Mouse (Mus musculus) CH12.LX (cell line): ENCODE results near the gene Klhl41. TPM values are rescaled to one million over a fixed set of nuclear protein-coding genes. Genes with fewer than 3 reads are reported as not detected.

Source experiments
- DNase-seq: peaks from one replicate; pipeline ENCODE4 v3.0.0-alpha.2; 2013; ENCODE audit errors: extremely low read depth
- H3K27ac ChIP-seq: 2 replicates; pipeline ENCODE4 v1.5.1; 2012; ENCODE audit warnings: low read depth, mild to moderate bottlenecking, control low read depth, moderate library complexity; ENCODE audit not compliant: insufficient read depth
- H3K27me3 ChIP-seq: replicated peaks from 2 replicates; pipeline ENCODE3; 2012; ENCODE audit warnings: inconsistent platforms
- H3K36me3 ChIP-seq, 2 experiments: replicated peaks in 1 of 2; 2 replicates each; pipeline versions ENCODE3 to v1.6.1; 2012; ENCODE audit warnings: inconsistent platforms in 1 of 2, low read length in 1 of 2, mild to moderate bottlenecking in 1 of 2, mixed read lengths in 1 of 2, moderate library complexity in 1 of 2; ENCODE audit not compliant: control insufficient read depth in 1 of 2, insufficient read depth in 1 of 2
- H3K4me1 ChIP-seq, 2 experiments: 2 replicates each; pipeline ENCODE4 v1.6.1; 2012; ENCODE audit warnings: inconsistent platforms in 1 of 2, moderate library complexity in 1 of 2; ENCODE audit not compliant: insufficient read depth in 2 of 2, control insufficient read depth in 1 of 2
- H3K4me2 ChIP-seq: 2 replicates; pipeline ENCODE4 v1.6.1; 2012; ENCODE audit warnings: low read depth, mild to moderate bottlenecking, control low read depth; ENCODE audit not compliant: poor library complexity, insufficient read depth, severe bottlenecking
- H3K4me3 ChIP-seq, 3 experiments: fragments of 150-350 bp in 1 of 3; sonication (generic) in 1 of 3; replicated peaks in 1 of 3; 2 replicates each; pipeline versions ENCODE3 to v1.5.1; 2011 to 2012; ENCODE audit warnings: low read depth in 2 of 3, low read length in 2 of 3, mild to moderate bottlenecking in 2 of 3, moderate library complexity in 2 of 3, control low read depth in 1 of 3, improper control_type of control experiment in 1 of 3, inconsistent platforms in 1 of 3, mixed read lengths in 1 of 3; ENCODE audit not compliant: poor library complexity in 1 of 3
- H3K79me2 ChIP-seq: replicated peaks from 2 replicates; pipeline ENCODE4 v1.6.1; 2012; ENCODE audit warnings: mild to moderate bottlenecking, moderate library complexity; ENCODE audit not compliant: control insufficient read depth, poor library complexity, insufficient read depth, severe bottlenecking; ENCODE audit errors: extremely low read depth
- H3K9ac ChIP-seq: 2 replicates; pipeline ENCODE4 v1.6.1; 2012; ENCODE audit warnings: low read depth, mild to moderate bottlenecking, control low read depth, moderate library complexity; ENCODE audit not compliant: insufficient read depth
- H3K9me3 ChIP-seq: replicated peaks from 2 replicates; pipeline ENCODE3; 2012; ENCODE audit warnings: low read length, inconsistent platforms, mixed read lengths
- CHD1 ChIP-seq: IDR thresholded peaks from 2 replicates; pipeline ENCODE4 v1.6.1; 2012; ENCODE audit warnings: low read depth, low read length, improper control_type of control experiment, inconsistent platforms
- CHD2 ChIP-seq: IDR thresholded peaks from 2 replicates; pipeline ENCODE4 v1.6.1; 2011; ENCODE audit warnings: low read length, improper control_type of control experiment
- CTCF ChIP-seq, 2 experiments: IDR thresholded peaks in 1 of 2; conservative IDR thresholded peaks in 1 of 2; 2 replicates each; pipeline ENCODE4 v1.5.1; 2011 to 2012; ENCODE audit warnings: low read depth in 2 of 2, low read length in 2 of 2, improper control_type of control experiment in 1 of 2, inconsistent platforms in 1 of 2, mild to moderate bottlenecking in 1 of 2, moderate library complexity in 1 of 2
- E2F4 ChIP-seq: IDR thresholded peaks from 2 replicates; pipeline ENCODE4 v1.6.1; 2011; ENCODE audit warnings: low read depth, low read length, improper control_type of control experiment; ENCODE audit not compliant: insufficient replicate concordance
- HCFC1 ChIP-seq: IDR thresholded peaks from 2 replicates; pipeline ENCODE4 v1.6.1; 2012; ENCODE audit warnings: low read depth, mild to moderate bottlenecking, inconsistent platforms, low read length, improper control_type of control experiment
- IRF4 ChIP-seq: IDR thresholded peaks from 2 replicates; pipeline ENCODE4 v1.6.1; 2014; ENCODE audit warnings: low read depth, mild to moderate bottlenecking, inconsistent platforms, low read length, improper control_type of control experiment
- JUND ChIP-seq: conservative IDR thresholded peaks from 2 replicates; pipeline ENCODE4 v1.6.1; 2011; ENCODE audit warnings: low read depth, low read length, improper control_type of control experiment
- KAT2A ChIP-seq: IDR thresholded peaks from 2 replicates; pipeline ENCODE4 v1.6.1; 2012; ENCODE audit warnings: low read length, improper control_type of control experiment, inconsistent platforms; ENCODE audit not compliant: insufficient replicate concordance
- MAFK ChIP-seq: IDR thresholded peaks from 2 replicates; pipeline ENCODE4 v1.6.1; 2011; ENCODE audit warnings: low read length, improper control_type of control experiment; ENCODE audit not compliant: insufficient replicate concordance
- MAX ChIP-seq: IDR thresholded peaks from 2 replicates; pipeline ENCODE4 v1.6.1; 2011; ENCODE audit warnings: low read length, improper control_type of control experiment
- MAZ ChIP-seq: IDR thresholded peaks from 2 replicates; pipeline ENCODE4 v1.6.1; 2012; ENCODE audit warnings: low read depth, mild to moderate bottlenecking, inconsistent platforms, low read length, improper control_type of control experiment, moderate library complexity
- MEF2A ChIP-seq: IDR thresholded peaks from 2 replicates; pipeline ENCODE4 v1.6.1; 2014; ENCODE audit warnings: low read depth, mild to moderate bottlenecking, inconsistent platforms, low read length, improper control_type of control experiment, borderline replicate concordance
- MXI1 ChIP-seq: IDR thresholded peaks from 2 replicates; pipeline ENCODE4 v1.6.1; 2011; ENCODE audit warnings: mild to moderate bottlenecking, low read depth, low read length, improper control_type of control experiment
- MYC ChIP-seq: IDR thresholded peaks from 2 replicates; pipeline ENCODE4 v1.6.1; 2011; ENCODE audit warnings: low read depth, mild to moderate bottlenecking, improper control_type of control experiment, low read length
- NELFE ChIP-seq: IDR thresholded peaks from 2 replicates; pipeline ENCODE4 v1.6.1; 2011; ENCODE audit warnings: low read depth, low read length, improper control_type of control experiment
- POLR2AphosphoS2 ChIP-seq: IDR thresholded peaks from 2 replicates; pipeline ENCODE4 v1.6.1; 2011; ENCODE audit warnings: low read depth, low read length, improper control_type of control experiment
- RCOR1 ChIP-seq: conservative IDR thresholded peaks from 2 replicates; pipeline ENCODE4 v1.6.1; 2012; ENCODE audit warnings: low read depth, mild to moderate bottlenecking, inconsistent platforms, low read length, improper control_type of control experiment
- TBP ChIP-seq: conservative IDR thresholded peaks from 2 replicates; pipeline ENCODE4 v1.6.1; 2011; ENCODE audit warnings: low read depth, low read length, improper control_type of control experiment
- UBTF ChIP-seq: IDR thresholded peaks from 2 replicates; pipeline ENCODE4 v1.6.1; 2012; ENCODE audit warnings: low read depth, mild to moderate bottlenecking, inconsistent platforms, low read length, improper control_type of control experiment, moderate library complexity
- USF1 ChIP-seq: IDR thresholded peaks from 2 replicates; pipeline ENCODE4 v1.6.1; 2014; ENCODE audit warnings: low read depth, mild to moderate bottlenecking, inconsistent platforms, low read length, improper control_type of control experiment
- ZC3H11A ChIP-seq: IDR thresholded peaks from 2 replicates; pipeline ENCODE4 v1.6.1; 2012; ENCODE audit warnings: low read depth, mild to moderate bottlenecking, inconsistent platforms, low read length, improper control_type of control experiment
- ZNF384 ChIP-seq: IDR thresholded peaks from 2 replicates; pipeline ENCODE4 v1.6.1; 2012; ENCODE audit warnings: low read depth, low read length, improper control_type of control experiment, inconsistent platforms
- dilution Hi-C: fragments of 300-500 bp; cut with MboI; formaldehyde crosslinking; loops from 2 replicates; pipeline ENCODE4 v1.14.3; 2020; ENCODE audit warnings: low sequenced_read_pairs; ENCODE audit not compliant: extremely low pct_unique_long_range_greater_than_20kb, extremely low pct_ligation_motif_present
- in situ Hi-C: fragments of 300-500 bp; cut with MboI; formaldehyde crosslinking; loops from 3 replicates; pipeline ENCODE4 v1.14.3; 2019; ENCODE audit warnings: low sequenced_read_pairs, low pct_ligation_motif_present, low pct_unique_long_range_greater_than_20kb, mixed read lengths
- polyA plus RNA-seq: library from polyadenylated mRNA; unstranded; fragments of >175 nt; gene quantifications from 2 replicates; pipeline ENCODE4 v1.2.1, GENCODE M21; 2012; ENCODE audit warnings: low read depth; ENCODE audit not compliant: insufficient read length
- total RNA-seq, 2 experiments: library from RNA; depleted of rRNA; stranded (reverse); fragments of 300-350 nt in 1 of 2; fragments of >200 nt in 1 of 2; gene quantifications; 2 replicates each; pipeline ENCODE4 v1.2.3; 2012 to 2014

Gene Klhl41
- total and polyA plus RNA-seq, 3 experiments, result 0.04 to 0.27 (median 0.11) TPM

- peak; percentile 99 for TF ChIP-seq KAT2A
- TF ChIP-seq CTCF (conservative IDR thresholded peaks at IDR 0.05 in 1 of 2, IDR thresholded peaks at IDR 0.05 in 1 of 2; ENCODE audit: low read depth in 2 of 2, low read length in 2 of 2), result no peak
- no peak for TF ChIP-seq CHD2
- peak; percentile 73; the same call in 1 of the 2 replicates for TF ChIP-seq UBTF
- no peak for TF ChIP-seq MAX
- no peak for TF ChIP-seq RCOR1
- TF ChIP-seq USF1, result no peak
- TF ChIP-seq ZC3H11A, result no peak
- no peak for TF ChIP-seq POLR2AphosphoS2
- peak; percentile 75; the same call in 1 of the 2 replicates for TF ChIP-seq MYC
- TF ChIP-seq E2F4, result no peak
- TF ChIP-seq TBP, result peak; percentile 82
- TF ChIP-seq IRF4, result no peak
Measured at GRCm38 (mm10) chr2:69712981-69713625, 43.2 kb downstream of the Klhl41 start, which contains the start of gene Fastkd1 (continued).

DNA sequence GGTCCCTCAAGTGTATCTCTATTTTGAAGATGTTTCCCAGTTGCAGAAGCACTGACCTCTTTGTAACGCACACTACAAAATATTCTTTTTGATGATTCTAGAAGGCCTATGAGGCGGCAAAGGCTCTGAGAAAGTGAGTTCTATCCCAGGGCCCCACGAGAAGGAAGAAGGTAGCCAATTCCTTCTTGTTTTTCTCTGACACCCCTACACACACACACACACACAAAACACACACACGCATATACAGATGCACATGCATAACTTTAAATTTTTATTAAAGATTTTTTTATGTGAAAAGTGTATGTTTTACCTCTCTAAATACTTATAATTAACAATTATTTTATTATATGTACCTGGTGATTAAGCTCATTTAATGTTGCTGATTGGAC is 43.7 kb downstream of the Klhl41 start:
- Histone ChIP-seq H3K27ac (no peak overlapping the region), H3K36me3 (peaks cover 12 to 23% of the 10 kb centered on the region in 2 experiments), H3K9me3 (no peaks in the 10 kb centered on the region), H3K4me2 (peak overlapping the region; percentile 86), H3K27me3 (no peaks in the 10 kb centered on the region), H3K9ac (no peak overlapping the region), H3K79me2 (peaks cover 5% of the 10 kb centered on the region; the same call in 1 of the 2 replicates), H3K4me1 (peaks cover 3 to 13% of the 10 kb centered on the region in 2 experiments; a peak in 3 of 4 replicates), H3K4me3 (peak overlapping the region in 2 of 3 experiments; percentile 23 to 96)
- peak; percentile 56; the same call in 1 of the 2 replicates for TF ChIP-seq NELFE
- no peak for TF ChIP-seq TBP
- 0 out of 2 replicates have a peak, but pooled peaks have one; percentile 42 for TF ChIP-seq MAFK
- dilution Hi-C loops, result no loop called here
- in situ Hi-C loops, result no loop called here
- DNase-seq, result no peak

GRCm38 (mm10) chr2:69714126-69714525 is 44.2 kb downstream of the Klhl41 start:
- in situ Hi-C loops (no loop called here), dilution Hi-C loops (no loop called here)
- Histone ChIP-seq H3K4me3 (no peak overlapping the region), H3K4me2 (no peak overlapping the region), H3K27me3 (no peaks in the 10 kb centered on the region), H3K9me3 (no peaks in the 10 kb centered on the region), H3K79me2 (peaks cover 5% of the 10 kb centered on the region; the same call in 1 of the 2 replicates), H3K4me1 (peaks cover 3 to 14% of the 10 kb centered on the region in 2 experiments; a peak in 3 of 4 replicates), H3K36me3 (peaks cover 12 to 19% of the 10 kb centered on the region in 2 experiments), H3K9ac (no peak overlapping the region), H3K27ac (no peak overlapping the region)
- no peak for DNase-seq
- no peak for TF ChIP-seq ZNF384
- TF ChIP-seq E2F4, result no peak
- no peak for TF ChIP-seq POLR2AphosphoS2
- TF ChIP-seq KAT2A, result no peak
- no peak for TF ChIP-seq MEF2A
- no peak for TF ChIP-seq MXI1
- TF ChIP-seq TBP, result no peak
- TF ChIP-seq CHD1, result no peak
- TF ChIP-seq CHD2, result no peak
- no peak for TF ChIP-seq MAZ
- no peak for TF ChIP-seq NELFE
- TF ChIP-seq HCFC1, result no peak
- TF ChIP-seq JUND, result no peak
